Comparison of ENCODE assay signal across 22 mouse cellular contexts in genomic region chr6:127320600-127320999, GRCm38 (mm10).
DNase-seq lines count a peak whose midpoint lies in the region; ATAC-seq and TF ChIP-seq lines count a peak whose summit lies in the region.
"Had no signal": no experiment of that assay in that cellular context is flagged by ENCODE, and none has a peak within 500 bp of the region (broad histone marks: within the 10 kb centered on the region; RNA-seq: fewer than 3 reads in every experiment).

No protein-coding gene starts in this region.

- H3K9me3 ChIP-seq in G1E (replicated peaks), result no peaks in the 10 kb centered on the region
- H3K9me3 ChIP-seq in intestine, postnatal 0 days (ENCODE audit: control insufficient read depth), result no peaks in the 10 kb centered on the region
- no peaks in the 10 kb centered on the region for H3K9me3 ChIP-seq in liver, embryonic 16.5 days (replicated peaks; ENCODE audit: control insufficient read depth, low read length)
- H3K9me3 ChIP-seq in kidney, embryonic 16.5 days (ENCODE audit: low read length), result no peaks in the 10 kb centered on the region; the same call in 1 of the 2 replicates
- H3K9me3 ChIP-seq: embryonic facial prominence, embryonic 12.5 days; heart, embryonic 15.5 days; limb, embryonic 15.5 days; megakaryocyte, embryonic 14.5 days; midbrain, embryonic 15.5 days; neural tube, embryonic 15.5 days had no signal

- peak overlapping the region; percentile 17; the same call in 1 of the 2 replicates for H3K4me3 ChIP-seq in G1E (ENCODE audit: low read depth, low read length)
- H3K4me3 ChIP-seq in bone marrow, adult 2 months (replicated peaks; ENCODE audit: control insufficient read depth, low read depth, low read length), result no peak overlapping the region
- H3K4me3 ChIP-seq in intestine, postnatal 0 days (ENCODE audit: low read depth, low read length), result no peak overlapping the region
- no peak overlapping the region; the same call in 1 of the 2 replicates for H3K4me3 ChIP-seq in liver, embryonic 16.5 days (ENCODE audit: low read depth, low read length)
- no peak overlapping the region for H3K4me3 ChIP-seq in kidney, embryonic 16.5 days (ENCODE audit: low read length)
- H3K4me3 ChIP-seq: embryonic facial prominence, embryonic 12.5 days; heart, embryonic 15.5 days; layer of hippocampus, adult 2 months; limb, embryonic 15.5 days; megakaryocyte, embryonic 14.5 days; midbrain, embryonic 15.5 days; neural tube, embryonic 15.5 days had no signal

- peaks cover 59% of the 10 kb centered on the region for H3K4me1 ChIP-seq in G1E (ENCODE audit: insufficient read depth, low read depth, low read length)
- no peaks in the 10 kb centered on the region; the same call in 1 of the 2 replicates for H3K4me1 ChIP-seq in bone marrow, adult 2 months (ENCODE audit: control insufficient read depth, insufficient read depth, low read length)
- no peaks in the 10 kb centered on the region for H3K4me1 ChIP-seq in intestine, postnatal 0 days (replicated peaks; ENCODE audit: control insufficient read depth, insufficient read depth, low read length)
- peaks cover 62% of the 10 kb centered on the region for H3K4me1 ChIP-seq in liver, embryonic 16.5 days (ENCODE audit: control insufficient read depth, low read depth, low read length)
- H3K4me1 ChIP-seq in kidney, embryonic 16.5 days (ENCODE audit: insufficient read depth, low read length), result no peaks in the 10 kb centered on the region

- ATAC-seq in G1E (ENCODE audit: extremely low read depth, insufficient number of reproducible peaks, low FRiP score, poor library complexity, severe bottlenecking), result no peak
- ATAC-seq in intestine, postnatal 0 days, result no peak
- peak; percentile 33 for ATAC-seq in liver, embryonic 16.5 days (ENCODE audit: low read depth)
- ATAC-seq in kidney, embryonic 16.5 days (ENCODE audit: low FRiP score, low TSS enrichment), result no peak
- ATAC-seq: lung, postnatal 0 days; midbrain, embryonic 15.5 days; Patski had no signal

- peak overlapping the region; percentile 67; the same call in 1 of the 2 replicates for H3K27ac ChIP-seq in bone marrow, adult 2 months (ENCODE audit: control insufficient read depth, insufficient read depth, low read depth, low read length, poor library complexity)
- 0 out of 2 replicates have a peak overlapping the region, but pooled peaks have one; percentile 31 for H3K27ac ChIP-seq in intestine, postnatal 0 days (ENCODE audit: low read depth, low read length)
- peak overlapping the region; percentile 97 for H3K27ac ChIP-seq in liver, embryonic 16.5 days (ENCODE audit: low read length)
- H3K27ac ChIP-seq in kidney, embryonic 16.5 days (ENCODE audit: low read length), result no peak overlapping the region
- H3K27ac ChIP-seq: embryonic facial prominence, embryonic 12.5 days; heart, embryonic 15.5 days; layer of hippocampus, adult 2 months; limb, embryonic 15.5 days; midbrain, embryonic 15.5 days; neural tube, embryonic 15.5 days had no signal

- H3K4me2 ChIP-seq in intestine, postnatal 0 days (replicated peaks; ENCODE audit: low read depth), result no peak overlapping the region
- peak overlapping the region; percentile 58 for H3K4me2 ChIP-seq in liver, embryonic 16.5 days (ENCODE audit: low read depth, low read length)
- H3K4me2 ChIP-seq in kidney, embryonic 16.5 days (replicated peaks; ENCODE audit: low read depth, low read length), result no peak overlapping the region
- H3K4me2 ChIP-seq: embryonic facial prominence, embryonic 12.5 days; heart, embryonic 15.5 days; limb, embryonic 15.5 days; midbrain, embryonic 15.5 days; neural tube, embryonic 15.5 days had no signal

- H3K9ac ChIP-seq in intestine, postnatal 0 days (ENCODE audit: low read depth, low read length), result no peak overlapping the region
- H3K9ac ChIP-seq in liver, embryonic 16.5 days (ENCODE audit: low read depth, low read length), result peak overlapping the region; percentile 45
- H3K9ac ChIP-seq in kidney, embryonic 16.5 days (replicated peaks; ENCODE audit: low read length), result no peak overlapping the region
- H3K9ac ChIP-seq: embryonic facial prominence, embryonic 12.5 days; heart, embryonic 15.5 days; limb, embryonic 15.5 days; midbrain, embryonic 15.5 days; neural tube, embryonic 15.5 days had no signal

- peaks cover 11% of the 10 kb centered on the region for H3K27me3 ChIP-seq in G1E (ENCODE audit: insufficient read depth, low read length)
- no peaks in the 10 kb centered on the region for H3K27me3 ChIP-seq in intestine, postnatal 0 days (replicated peaks; ENCODE audit: control insufficient read depth, insufficient read depth, low read length)
- no peaks in the 10 kb centered on the region for H3K27me3 ChIP-seq in liver, embryonic 16.5 days (ENCODE audit: control insufficient read depth, insufficient read depth, low read depth, low read length)
- H3K27me3 ChIP-seq in kidney, embryonic 16.5 days (ENCODE audit: insufficient read depth, low read length), result no peaks in the 10 kb centered on the region
- H3K27me3 ChIP-seq: embryonic facial prominence, embryonic 12.5 days; heart, embryonic 15.5 days; limb, embryonic 15.5 days; midbrain, embryonic 15.5 days; neural tube, embryonic 15.5 days had no signal

- H3K36me3 ChIP-seq in G1E (replicated peaks), result no peaks in the 10 kb centered on the region
- no peaks in the 10 kb centered on the region for H3K36me3 ChIP-seq in intestine, postnatal 0 days (ENCODE audit: control insufficient read depth, insufficient read depth)
- H3K36me3 ChIP-seq in liver, embryonic 16.5 days (ENCODE audit: control insufficient read depth, insufficient read depth), result no peaks in the 10 kb centered on the region
- no peaks in the 10 kb centered on the region for H3K36me3 ChIP-seq in kidney, embryonic 16.5 days (ENCODE audit: insufficient read depth, low read length)
- H3K36me3 ChIP-seq: embryonic facial prominence, embryonic 12.5 days; heart, embryonic 15.5 days; limb, embryonic 15.5 days; midbrain, embryonic 15.5 days; neural tube, embryonic 15.5 days had no signal

- no peak for TF ChIP-seq CTCF in G1E (IDR thresholded peaks at IDR 0.05; ENCODE audit: low read depth, low read length)
- TF ChIP-seq CTCF in bone marrow, adult 2 months (IDR thresholded peaks at IDR 0.05; ENCODE audit: control insufficient read depth, insufficient read depth, low read length), result no peak
- TF ChIP-seq CTCF in intestine, postnatal 0 days (IDR thresholded peaks at IDR 0.05; ENCODE audit: low read depth), result no peak

- 62% methylated on average over 4 of the region's 4 CpGs for WGBS in bone marrow, adult 2 months
- 45% methylated on average over 4 of the region's 4 CpGs for WGBS in intestine, postnatal 0 days
- WGBS in liver, embryonic 16.5 days (ENCODE audit: insufficient replicate concordance), result 37% methylated on average over 4 of the region's 4 CpGs
- 79% methylated on average over 4 of the region's 4 CpGs for WGBS in kidney, embryonic 16.5 days

- DNase-seq in G1E (ENCODE audit: low spot score), result no peak
- no peak for DNase-seq in right cerebral cortex, adult 18-20 months
- DNase-seq in kidney, adult 11 months, result no peak
- DNase-seq: adrenal gland, postnatal 10 days; cerebellum, adult 9-11 months; kidney, postnatal 10 days; layer of hippocampus, postnatal 36 days; right cerebral cortex, postnatal 25 days; thymus, adult 2 months had no signal

- no peak for TF ChIP-seq POLR2A in bone marrow, adult 2 months (IDR thresholded peaks at IDR 0.05; ENCODE audit: borderline replicate concordance, control insufficient read depth, low read depth, low read length)
